Mouse (Mus musculus): Measurements from ENCODE around the gene Golt1b.

GRCm38 (mm10) chr6:142424976-142425375 is 38.0 kb downstream of the Golt1b start:
- TF ChIP-seq NRF1 (IDR thresholded peaks at IDR 0.05; ENCODE audit: insufficient read depth, low read depth, low read length, poor library complexity, severe bottlenecking) (no peak), ZNF384 (IDR thresholded peaks at IDR 0.05; ENCODE audit: low read depth, low read length) (no peak), MXI1 (IDR thresholded peaks at IDR 0.05; ENCODE audit: low read depth, low read length) (no peak), CTCF (IDR thresholded peaks at IDR 0.05 in 2 of 3, conservative IDR thresholded peaks at IDR 0.05 in 1 of 3; ENCODE audit: control insufficient read depth in 1 of 3, insufficient read depth in 1 of 3, low read depth in 2 of 3, low read length in 3 of 3, poor library complexity in 1 of 3, severe bottlenecking in 1 of 3) (no peak), USF2 (IDR thresholded peaks at IDR 0.05; ENCODE audit: borderline replicate concordance in 1 of 2, insufficient read depth in 1 of 2, low read depth in 1 of 2, low read length in 2 of 2) (no peak), USF1 (IDR thresholded peaks at IDR 0.05; ENCODE audit: low read depth, low read length) (no peak), POLR2A (IDR thresholded peaks at IDR 0.05; ENCODE audit: control insufficient read depth in 1 of 2, insufficient read depth in 1 of 2, low read depth in 1 of 2, low read length in 2 of 2, poor library complexity in 1 of 2) (no peak)
